Mouse (Mus musculus): ENCODE measurements around the gene Soga1. TPM values are rescaled to one million over a fixed set of nuclear protein-coding genes. Genes with fewer than 3 reads are reported as not detected.

Gene Soga1
- polyA plus RNA-seq, 1 experiment from 2014 or later = 8.1 TPM

- Histone ChIP-seq H3K27ac (no peak overlapping the region), H3K4me3 (ENCODE audit: inconsistent target) (no peak overlapping the region), H3K79me2 (ENCODE audit: inconsistent target) (peaks cover 67% of the 10 kb centered on the region; the same call in 1 of the 2 replicates), H3K36me3 (ENCODE audit: inconsistent target) (peaks cover 44% of the 10 kb centered on the region; the same call in 1 of the 2 replicates)
- WGBS (ENCODE audit: missing documents) = 88% methylated on average over 13 of the region's 13 CpGs
Measured at GRCm38 (mm10) chr2:157048395-157049181, 30.5 kb downstream of the Soga1 start.

- peaks cover 81% of the 10 kb centered on the region; the same call in 1 of the 2 replicates for H3K79me2 ChIP-seq (ENCODE audit: inconsistent target)
- WGBS (ENCODE audit: missing documents) = 96% methylated on average over 5 of the region's 5 CpGs
- peaks cover 32% of the 10 kb centered on the region; the same call in 1 of the 2 replicates for H3K36me3 ChIP-seq (ENCODE audit: inconsistent target)
- H3K4me3 ChIP-seq (ENCODE audit: inconsistent target) = no peak overlapping the region
- no peak overlapping the region for H3K27ac ChIP-seq
Measured at GRCm38 (mm10) chr2:157046956-157047355, 32.1 kb downstream of the Soga1 start.

GRCm38 (mm10) chr2:157045932-157046331, 33.1 kb downstream of the Soga1 start:
- WGBS (ENCODE audit: missing documents) = 100% methylated on average over 2 of the region's 2 CpGs
- Histone ChIP-seq H3K36me3 (ENCODE audit: inconsistent target) (peaks cover 42% of the 10 kb centered on the region; the same call in 1 of the 2 replicates), H3K27ac (no peak overlapping the region), H3K4me3 (ENCODE audit: inconsistent target) (no peak overlapping the region), H3K79me2 (ENCODE audit: inconsistent target) (peaks cover 73% of the 10 kb centered on the region; the same call in 1 of the 2 replicates)

GRCm38 (mm10) chr2:157043987-157044386, 35.1 kb downstream of the Soga1 start:
- H3K27ac ChIP-seq = no peak overlapping the region
- peaks cover 46% of the 10 kb centered on the region; the same call in 1 of the 2 replicates for H3K36me3 ChIP-seq (ENCODE audit: inconsistent target)
- H3K79me2 ChIP-seq (ENCODE audit: inconsistent target) = peaks cover 57% of the 10 kb centered on the region; the same call in 1 of the 2 replicates
- H3K4me3 ChIP-seq (ENCODE audit: inconsistent target) = no peak overlapping the region

GRCm38 (mm10) chr2:157043556-157043955, 35.5 kb downstream of the Soga1 start:
- Histone ChIP-seq H3K36me3 (ENCODE audit: inconsistent target) (peaks cover 46% of the 10 kb centered on the region; the same call in 1 of the 2 replicates), H3K27ac (no peak overlapping the region), H3K79me2 (ENCODE audit: inconsistent target) (peaks cover 53% of the 10 kb centered on the region; the same call in 1 of the 2 replicates), H3K4me3 (ENCODE audit: inconsistent target) (no peak overlapping the region)
- 91% methylated on average over 8 of the region's 8 CpGs for WGBS (ENCODE audit: missing documents)

GRCm38 (mm10) chr2:157041421-157041820, 37.6 kb downstream of the Soga1 start:
- Histone ChIP-seq H3K4me3 (ENCODE audit: inconsistent target) (no peak overlapping the region), H3K27ac (no peak overlapping the region), H3K36me3 (ENCODE audit: inconsistent target) (peaks cover 44% of the 10 kb centered on the region; the same call in 1 of the 2 replicates), H3K79me2 (ENCODE audit: inconsistent target) (peaks cover 36% of the 10 kb centered on the region; the same call in 1 of the 2 replicates)
- 73% methylated on average over 7 of the region's 7 CpGs for WGBS (ENCODE audit: missing documents)

GRCm38 (mm10) chr2:157040649-157041046, 38.4 kb downstream of the Soga1 start:
- H3K79me2 ChIP-seq (ENCODE audit: inconsistent target) = peaks cover 28% of the 10 kb centered on the region; the same call in 1 of the 2 replicates
- H3K4me3 ChIP-seq (ENCODE audit: inconsistent target) = no peak overlapping the region
- H3K36me3 ChIP-seq (ENCODE audit: inconsistent target) = peaks cover 38% of the 10 kb centered on the region; the same call in 1 of the 2 replicates
- 91% methylated on average over 16 of the region's 17 CpGs for WGBS (ENCODE audit: missing documents)
- no peak overlapping the region for H3K27ac ChIP-seq

- WGBS (ENCODE audit: missing documents) = 91% methylated on average over 26 of the region's 50 CpGs
Measured at GRCm38 (mm10) chr2:157039900-157040648, 39.0 kb downstream of the Soga1 start.

GRCm38 (mm10) chr2:157037303-157037702, 41.8 kb downstream of the Soga1 start:
- H3K4me3 ChIP-seq (ENCODE audit: inconsistent target) = no peak overlapping the region
- H3K79me2 ChIP-seq (ENCODE audit: inconsistent target) = peaks cover 5% of the 10 kb centered on the region; the same call in 1 of the 2 replicates
- H3K27ac ChIP-seq = no peak overlapping the region
- WGBS (ENCODE audit: missing documents) = 36% methylated on average over 9 of the region's 9 CpGs
- H3K36me3 ChIP-seq (ENCODE audit: inconsistent target) = peaks cover 40% of the 10 kb centered on the region; the same call in 1 of the 2 replicates

More at GRCm38 (mm10) chr2:157039900-157040648, 39.0 kb downstream of the Soga1 start:
- H3K36me3 ChIP-seq (ENCODE audit: inconsistent target) = peaks cover 36% of the 10 kb centered on the region; the same call in 1 of the 2 replicates
- H3K4me3 ChIP-seq (ENCODE audit: inconsistent target) = no peak overlapping the region
- no peak overlapping the region for H3K27ac ChIP-seq
- peaks cover 22% of the 10 kb centered on the region; the same call in 1 of the 2 replicates for H3K79me2 ChIP-seq (ENCODE audit: inconsistent target)

GRCm38 (mm10) chr2:157036400-157036799, 42.7 kb downstream of the Soga1 start:
- Histone ChIP-seq H3K27ac (no peak overlapping the region), H3K4me3 (ENCODE audit: inconsistent target) (no peak overlapping the region), H3K79me2 (ENCODE audit: inconsistent target) (peaks cover 4% of the 10 kb centered on the region; the same call in 1 of the 2 replicates), H3K36me3 (ENCODE audit: inconsistent target) (peaks cover 35% of the 10 kb centered on the region; the same call in 1 of the 2 replicates)
- WGBS (ENCODE audit: missing documents) = 94% methylated on average over 8 of the region's 8 CpGs

- WGBS (ENCODE audit: missing documents) = 98% methylated on average over 5 of the region's 7 CpGs
- Histone ChIP-seq H3K79me2 (ENCODE audit: inconsistent target) (peaks cover 4% of the 10 kb centered on the region; the same call in 1 of the 2 replicates), H3K27ac (no peak overlapping the region), H3K36me3 (ENCODE audit: inconsistent target) (peaks cover 29% of the 10 kb centered on the region; the same call in 1 of the 2 replicates), H3K4me3 (ENCODE audit: inconsistent target) (no peak overlapping the region)
Measured at GRCm38 (mm10) chr2:157035371-157035770, 43.7 kb downstream of the Soga1 start.

- 44% methylated on average over 9 of the region's 9 CpGs for WGBS (ENCODE audit: missing documents)
- Histone ChIP-seq H3K79me2 (ENCODE audit: inconsistent target) (no peaks in the 10 kb centered on the region), H3K27ac (no peak overlapping the region), H3K36me3 (ENCODE audit: inconsistent target) (peaks cover 63% of the 10 kb centered on the region), H3K4me3 (ENCODE audit: inconsistent target) (no peak overlapping the region)
Measured at GRCm38 (mm10) chr2:157030804-157031203, 48.2 kb downstream of the Soga1 start.

- Histone ChIP-seq H3K79me2 (ENCODE audit: inconsistent target) (no peaks in the 10 kb centered on the region), H3K4me3 (ENCODE audit: inconsistent target) (no peak overlapping the region), H3K36me3 (ENCODE audit: inconsistent target) (peaks cover 79% of the 10 kb centered on the region), H3K27ac (no peak overlapping the region)
- WGBS (ENCODE audit: missing documents) = 96% methylated on average over 4 of the region's 4 CpGs
Measured at GRCm38 (mm10) chr2:157028261-157028660, 50.8 kb downstream of the Soga1 start.

All from macrophage (primary cell).